Mouse (Mus musculus) hematopoietic stem cell, adult 5-6 weeks (primary cell): ENCODE measurements around the gene Ak1. TPM values are rescaled to one million over a fixed set of nuclear protein-coding genes. Genes with fewer than 3 reads are reported as not detected.

ENCODE experiments used
- ATAC-seq, 2 experiments: fragments of 125-278 bp in 1 of 2; replicated peaks in 1 of 2; 2 replicates each; pipeline ENCODE4 v1.8.0; 2016 to 2017; ENCODE audit warnings: inconsistent platforms in 2 of 2, mild to moderate bottlenecking in 2 of 2, moderate number of reproducible peaks in 2 of 2, low read depth in 1 of 2, moderate TSS enrichment in 1 of 2; ENCODE audit not compliant: low FRiP score in 2 of 2, poor library complexity in 2 of 2, severe bottlenecking in 2 of 2, insufficient read depth in 1 of 2, low TSS enrichment in 1 of 2
- total RNA-seq: library from RNA; stranded (forward); fragments of 172-1452, 232-1000 nt; gene quantifications from 2 replicates; pipeline ENCODE4 v1.2.3, GENCODE M21; 2017

The Ak1 gene
- total RNA-seq, 1 experiment from 2014 or later, result 13.1 TPM

DNA sequence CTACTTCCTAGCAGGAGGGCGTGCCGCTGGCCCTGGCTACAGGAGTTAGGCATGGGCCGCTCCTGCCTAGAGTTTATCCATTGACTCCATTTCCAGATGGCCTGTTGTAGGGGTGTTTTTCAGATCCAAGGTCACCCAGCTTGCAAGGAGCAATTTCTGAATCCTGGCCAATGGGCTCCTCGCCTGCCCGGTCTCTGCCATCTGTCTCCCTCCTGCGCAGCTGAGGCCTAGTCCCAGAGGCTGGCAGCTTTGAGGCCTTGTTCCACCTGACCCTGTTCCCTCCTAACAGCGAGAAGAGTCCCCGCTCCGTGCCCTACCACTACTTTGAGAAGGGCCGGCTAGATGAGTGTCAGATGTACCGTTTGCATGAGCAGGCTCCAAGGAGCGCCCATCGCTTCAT lies 24.8 kb upstream of the Ak1 start:
- ATAC-seq, result no peak

DNA sequence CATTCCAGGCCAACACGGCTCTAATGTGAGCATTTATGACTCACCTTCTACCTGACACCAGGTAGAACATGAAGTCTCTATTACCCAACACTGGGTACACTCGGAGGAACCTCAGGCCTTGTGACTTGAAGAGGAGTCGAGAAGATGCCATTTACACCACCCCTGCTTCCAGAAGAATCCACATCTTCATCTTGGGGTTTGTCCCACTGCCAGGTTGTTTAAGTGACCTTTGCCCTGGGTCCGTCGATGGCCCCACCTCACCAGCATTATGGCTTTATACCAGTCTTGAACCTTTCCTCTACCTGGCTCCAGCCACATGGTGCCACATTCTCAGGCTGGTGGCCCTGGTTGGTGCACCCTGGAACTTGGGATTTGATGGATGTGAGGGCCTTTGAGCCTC lies 24.3 kb upstream of the Ak1 start:
- ATAC-seq, result no peak

- no peak for ATAC-seq
Observed at GRCm38 (mm10) chr2:32597699-32598098, 23.9 kb upstream of the Ak1 start.

DNA sequence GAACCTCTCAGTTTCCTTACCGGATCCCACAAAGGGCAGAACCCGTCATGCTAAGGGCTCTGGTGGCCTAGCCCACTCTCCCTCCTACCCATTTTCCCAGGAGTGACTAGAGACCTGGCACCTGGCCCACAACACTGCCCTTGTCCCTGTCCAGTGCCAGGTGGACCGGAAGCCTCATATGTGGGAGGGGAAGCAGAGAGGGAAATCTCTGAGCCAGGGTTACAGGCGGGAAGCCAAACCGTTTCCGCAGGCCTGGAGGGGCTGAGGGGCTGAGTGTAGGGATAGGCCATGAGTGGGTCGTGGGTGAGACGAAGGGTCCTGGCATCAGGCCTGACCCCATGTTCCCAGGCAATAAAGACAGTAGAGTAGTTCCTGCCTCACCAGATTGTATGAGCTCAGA lies 23.1 kb upstream of the Ak1 start:
- no peak for ATAC-seq

GRCm38 (mm10) chr2:32599409-32599808 lies 22.1 kb upstream of the Ak1 start, which contains the start of gene St6galnac6:
TSS of gene St6galnac6 (plus strand) at chr2:32599709.
- no peak for ATAC-seq

GRCm38 (mm10) chr2:32601417-32602065 lies 20.0 kb upstream of the Ak1 start:
- peak in 1 of 2 experiments; percentile 37; a peak in 1 of 4 replicates for ATAC-seq

GRCm38 (mm10) chr2:32602600-32603054 lies 18.9 kb upstream of the Ak1 start:
- ATAC-seq, result peak; percentile 66 to 74

DNA sequence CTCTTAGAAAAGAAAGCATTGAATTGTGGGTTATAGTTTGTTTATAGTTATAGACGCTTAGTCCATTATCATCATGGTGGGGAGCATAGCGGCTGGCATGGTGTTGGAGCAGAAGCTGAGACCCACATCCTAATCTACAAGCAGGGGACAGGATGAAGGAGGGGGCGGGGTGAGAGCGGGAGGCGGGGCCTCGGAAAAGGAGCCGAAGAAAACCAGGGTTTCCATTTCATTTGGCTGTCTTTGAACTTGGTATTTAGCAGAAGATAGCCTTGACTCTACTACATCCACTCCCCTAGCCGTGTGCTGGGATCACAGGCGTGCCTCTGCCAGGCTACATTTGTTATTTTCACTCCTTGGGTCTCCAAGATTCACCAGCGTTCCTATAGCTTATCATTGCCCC lies 16.9 kb upstream of the Ak1 start:
- ATAC-seq, result no peak

DNA sequence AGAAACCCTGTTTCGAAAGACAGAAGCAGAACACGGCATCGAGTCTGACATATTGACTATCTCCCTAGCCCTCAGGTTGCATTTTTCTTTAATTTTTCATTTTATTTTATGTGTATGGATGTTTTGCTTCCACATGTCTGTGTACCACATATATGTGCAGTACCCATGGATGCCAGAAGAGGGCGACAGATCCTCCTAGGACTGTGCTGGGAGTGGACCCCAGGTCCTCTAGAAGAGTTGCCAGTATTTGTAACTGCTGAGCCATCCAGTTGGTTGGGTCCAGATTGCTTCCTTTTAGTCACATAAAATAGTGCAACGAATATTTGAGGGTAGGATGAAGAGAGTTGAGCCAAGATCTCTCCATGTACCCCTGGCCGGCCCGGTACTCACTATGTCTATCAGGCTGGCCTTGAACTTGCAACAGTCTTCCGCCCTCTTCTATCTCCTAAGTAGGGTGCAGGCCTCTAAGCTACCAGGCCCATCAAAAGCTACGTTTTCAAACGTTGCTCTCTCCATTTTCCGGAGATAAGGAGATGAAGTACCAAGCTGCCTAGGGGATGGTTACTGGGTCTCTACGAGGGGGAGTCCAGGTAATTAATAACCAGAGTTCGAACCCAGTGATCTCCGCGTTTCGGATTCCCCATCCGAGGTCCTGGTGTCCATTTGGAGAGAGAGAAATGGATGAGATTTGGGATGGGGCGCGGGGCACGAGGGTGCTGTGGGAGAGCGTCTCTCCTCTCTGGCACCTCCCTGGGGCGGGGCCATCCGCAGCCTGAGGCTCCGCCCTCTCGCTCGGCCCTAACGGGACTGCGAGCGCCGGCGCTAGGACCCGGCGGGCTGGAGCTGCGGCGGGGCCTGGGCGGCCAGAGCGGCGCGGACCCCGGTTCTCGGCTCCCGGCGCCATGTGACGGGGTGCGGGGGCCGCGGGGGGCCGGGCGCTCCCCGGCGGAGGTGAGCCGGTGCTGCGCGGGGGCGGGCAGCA lies 15.1 kb upstream of the Ak1 start:
- peak; percentile 43 to 44; a peak in 1 of 4 replicates for ATAC-seq

DNA sequence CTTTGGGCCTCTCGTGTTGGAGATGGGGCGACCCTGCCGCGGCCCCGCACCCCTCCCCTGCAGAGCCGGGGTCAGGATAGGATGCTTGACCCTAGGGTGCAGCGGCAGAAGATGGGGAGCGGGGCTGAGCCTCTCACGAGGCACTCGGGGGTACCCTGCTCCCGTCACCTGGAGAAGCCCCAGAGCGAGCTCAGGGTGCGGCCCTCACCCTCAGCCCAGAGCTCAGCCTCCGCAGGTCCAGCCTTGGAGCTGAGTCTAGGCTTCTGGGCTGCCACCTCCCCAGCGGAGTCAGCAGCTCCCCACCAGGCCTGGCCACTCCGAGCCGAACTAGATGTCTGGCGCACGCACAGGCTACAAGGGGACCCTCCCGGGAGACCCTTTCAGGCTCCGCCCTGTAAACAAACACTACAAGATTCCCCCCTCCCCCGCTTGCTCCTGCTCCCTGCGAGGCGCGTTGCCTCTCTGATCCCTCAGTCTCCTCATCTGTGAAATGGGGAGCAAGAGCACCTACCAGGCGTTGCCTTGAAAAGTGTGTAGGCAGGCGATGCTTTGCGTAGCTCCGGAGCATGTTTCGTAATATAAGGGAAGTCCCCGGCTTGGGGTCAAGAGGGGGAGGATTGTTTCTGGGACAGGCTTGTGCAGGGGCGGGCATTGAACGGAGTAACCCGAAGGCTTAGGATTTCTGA lies 14.2 kb upstream of the Ak1 start:
- 0 out of 4 replicates have a peak, but pooled peaks of 1 of the 2 experiments have one; percentile 13 for ATAC-seq

GRCm38 (mm10) chr2:32608141-32608777 lies 13.3 kb upstream of the Ak1 start:
- peak; percentile 53 to 71 for ATAC-seq

DNA sequence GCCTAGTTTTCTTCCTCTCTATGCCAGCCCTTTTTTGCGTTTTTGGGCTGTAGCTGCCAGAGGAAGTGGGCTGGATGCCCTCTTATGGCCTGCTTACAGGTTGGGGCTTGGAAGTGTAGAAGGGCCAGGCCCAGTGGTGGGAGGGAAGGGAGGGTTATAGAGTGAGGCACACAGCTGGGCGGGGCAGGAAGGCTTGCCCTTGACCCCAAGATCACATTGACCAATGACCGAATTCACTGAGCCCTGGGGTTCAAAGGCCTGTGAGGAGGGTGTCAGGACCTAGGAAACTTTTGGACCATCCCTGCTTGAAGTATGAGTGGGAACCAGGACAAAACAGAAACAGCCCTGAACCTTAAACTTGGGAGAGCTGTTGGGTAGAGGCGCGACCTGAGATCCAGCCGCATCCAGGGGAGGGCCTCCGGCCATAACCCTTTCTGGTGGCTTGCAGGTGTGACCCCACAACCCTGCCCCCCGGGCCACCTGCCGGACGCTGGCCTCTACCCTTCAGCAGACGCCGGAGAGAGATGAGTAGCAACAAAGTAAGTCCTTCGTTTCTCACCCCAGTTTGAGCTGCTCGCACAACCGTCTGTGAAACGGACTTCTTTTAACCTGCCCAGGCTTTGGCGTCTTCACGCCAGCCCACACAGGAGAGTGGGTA lies 12.7 kb upstream of the Ak1 start:
- no peak; a peak in 1 of 4 replicates for ATAC-seq

GRCm38 (mm10) chr2:32610610-32611229 lies 10.8 kb upstream of the Ak1 start:
- ATAC-seq, result 0 out of 4 replicates have a peak, but pooled peaks have one; percentile 27 to 28

DNA sequence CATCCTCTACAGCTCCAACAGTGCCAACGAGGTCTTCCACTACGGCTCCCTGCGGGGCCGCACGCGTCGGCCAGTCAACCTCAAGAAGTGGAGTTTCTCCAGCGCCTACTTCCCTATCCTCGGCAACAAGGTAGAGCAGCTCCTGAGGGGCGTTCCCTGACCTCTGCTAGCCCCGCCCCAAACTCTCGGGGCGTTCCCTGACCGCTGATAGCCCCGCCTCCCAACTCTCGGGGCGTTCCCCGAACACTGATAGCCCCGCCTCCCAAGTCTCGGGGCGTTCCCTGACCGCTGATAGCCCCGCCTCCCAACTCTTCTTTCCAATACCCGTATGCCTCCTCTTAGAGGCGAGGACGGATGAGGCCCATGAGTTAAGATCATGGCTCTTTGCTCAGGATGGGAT lies 9.3 kb upstream of the Ak1 start:
- no peak for ATAC-seq

GRCm38 (mm10) chr2:32617109-32617508 lies 4.4 kb upstream of the Ak1 start:
- ATAC-seq, result no peak

DNA sequence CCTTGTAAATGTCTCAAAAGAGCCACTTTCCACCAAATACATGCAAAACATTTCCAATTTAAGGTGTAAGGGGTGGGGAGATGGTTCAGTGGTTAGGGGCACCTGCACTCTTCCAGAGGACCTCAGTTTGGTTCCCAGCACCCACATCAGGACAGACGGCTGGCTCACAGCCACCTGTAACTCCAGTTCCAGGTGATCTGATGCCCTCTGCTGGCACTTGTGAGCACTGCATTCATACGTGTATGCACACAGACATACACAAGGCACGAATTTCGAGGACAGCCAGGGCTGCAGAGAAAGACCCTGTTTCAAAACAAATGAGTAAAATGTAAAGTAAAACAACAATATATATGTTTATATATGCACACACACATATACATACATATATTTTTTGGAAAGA lies 4.0 kb upstream of the Ak1 start:
- no peak for ATAC-seq
